Mouse (Mus musculus) liver, embryonic 16.5 days (tissue): ENCODE measurements at regions not wholly inside any gene's neighbourhood (a gene's known extent, or its start where the extent isn't known, plus 50 kb on each side); places are given as distances from the start of the nearest gene placed in this dataset.

Experiments
- ATAC-seq: fragments of 200-750 bp; cut with Nextera tagmentation; 2 replicates; pipeline ENCODE4 v1.8.0; 2017; ENCODE audit warnings: low read depth, mild to moderate bottlenecking, moderate number of reproducible peaks, moderate library complexity
- H3K27ac ChIP-seq: fragments of 300-500 bp; sonication (generic); 2 replicates; pipeline ENCODE4 v1.5.1; 2014; ENCODE audit warnings: mild to moderate bottlenecking, low read length
- H3K27me3 ChIP-seq: fragments of 300-500 bp; sonication (generic); 2 replicates; pipeline ENCODE4 v1.6.1; 2014; ENCODE audit warnings: low read depth, low read length, mixed read lengths; ENCODE audit not compliant: control insufficient read depth, insufficient read depth
- H3K36me3 ChIP-seq: fragments of 300-500 bp; sonication (generic); 2 replicates; pipeline ENCODE4 v1.6.1; 2014; ENCODE audit warnings: mild to moderate bottlenecking; ENCODE audit not compliant: control insufficient read depth, insufficient read depth
- H3K4me1 ChIP-seq: fragments of 300-500 bp; sonication (generic); 2 replicates; pipeline ENCODE4 v1.6.1; 2014; ENCODE audit warnings: low read depth, low read length, mixed read lengths; ENCODE audit not compliant: control insufficient read depth
- H3K4me2 ChIP-seq: fragments of 300-500 bp; sonication (generic); 2 replicates; pipeline ENCODE4 v1.6.1; 2014; ENCODE audit warnings: low read depth, low read length, mixed read lengths
- H3K4me3 ChIP-seq: fragments of 300-500 bp; sonication (generic); 2 replicates; pipeline ENCODE4 v1.5.1; 2014; ENCODE audit warnings: low read depth, mild to moderate bottlenecking, low read length
- H3K9ac ChIP-seq: fragments of 300-500 bp; sonication (generic); 2 replicates; pipeline ENCODE4 v1.6.1; 2014; ENCODE audit warnings: low read depth, low read length
- H3K9me3 ChIP-seq: fragments of 300-500 bp; sonication (generic); replicated peaks from 2 replicates; pipeline ENCODE4 v1.6.1; 2016; ENCODE audit warnings: low read length; ENCODE audit not compliant: control insufficient read depth
- WGBS: fragments of 180-500 bp; shearing (Covaris S2); extraction: QIAGEN DNeasy Blood & Tissue Kit; methylation state at CpG from one replicate; pipeline ENCODE4 v1.1.7; 2014; ENCODE audit not compliant: insufficient replicate concordance; 5-methylcytosine and 5-hydroxymethylcytosine counted together

- Histone ChIP-seq H3K4me1 (no peaks in the 10 kb centered on the region), H3K27ac (no peak overlapping the region), H3K4me3 (no peak overlapping the region), H3K9me3 (no peaks in the 10 kb centered on the region), H3K36me3 (no peaks in the 10 kb centered on the region), H3K27me3 (no peaks in the 10 kb centered on the region), H3K4me2 (no peak overlapping the region), H3K9ac (no peak overlapping the region)
- WGBS: 38% methylated on average over 4 of the region's 4 CpGs
- ATAC-seq: no peak
Observed at GRCm38 (mm10) chr4:81953023-81953422, 510.4 kb upstream of the Mpdz start.

- Histone ChIP-seq H3K4me2 (no peak overlapping the region), H3K4me1 (no peaks in the 10 kb centered on the region), H3K4me3 (no peak overlapping the region), H3K9me3 (no peaks in the 10 kb centered on the region), H3K36me3 (no peaks in the 10 kb centered on the region), H3K27me3 (no peaks in the 10 kb centered on the region), H3K27ac (no peak overlapping the region), H3K9ac (no peak overlapping the region)
- 50% methylated on average over 5 of the region's 5 CpGs for WGBS
- ATAC-seq: no peak
Observed at GRCm38 (mm10) chr4:81937384-81937783, 494.8 kb upstream of the Mpdz start.

GRCm38 (mm10) chr4:81930956-81931355 is 488.3 kb upstream of the Mpdz start:
- H3K27me3 ChIP-seq: no peaks in the 10 kb centered on the region

GRCm38 (mm10) chr4:81928581-81929244 is 486.1 kb upstream of the Mpdz start:
- Histone ChIP-seq H3K9ac (no peak overlapping the region), H3K4me1 (no peaks in the 10 kb centered on the region), H3K4me2 (no peak overlapping the region), H3K36me3 (no peaks in the 10 kb centered on the region), H3K4me3 (no peak overlapping the region), H3K27me3 (no peaks in the 10 kb centered on the region), H3K27ac (no peak overlapping the region), H3K9me3 (no peaks in the 10 kb centered on the region)
- ATAC-seq: no peak
- 45% methylated on average over 9 of the region's 9 CpGs for WGBS

More at GRCm38 (mm10) chr4:81930956-81931355, 488.3 kb upstream of the Mpdz start:
- no peak overlapping the region for H3K4me3 ChIP-seq
- no peak overlapping the region for H3K9ac ChIP-seq
- no peaks in the 10 kb centered on the region for H3K4me1 ChIP-seq
- no peaks in the 10 kb centered on the region for H3K9me3 ChIP-seq
- WGBS: 32% methylated on average over 1 of the region's 1 CpGs
- no peak overlapping the region for H3K27ac ChIP-seq
- H3K36me3 ChIP-seq: no peaks in the 10 kb centered on the region
- ATAC-seq: no peak
- no peak overlapping the region for H3K4me2 ChIP-seq

GRCm38 (mm10) chr4:81927176-81927714 is 484.6 kb upstream of the Mpdz start:
- Histone ChIP-seq H3K27me3 (no peaks in the 10 kb centered on the region), H3K36me3 (no peaks in the 10 kb centered on the region), H3K4me3 (no peak overlapping the region), H3K9ac (no peak overlapping the region), H3K4me2 (no peak overlapping the region), H3K4me1 (no peaks in the 10 kb centered on the region), H3K27ac (no peak overlapping the region), H3K9me3 (no peaks in the 10 kb centered on the region)
- ATAC-seq: no peak
- WGBS: 43% methylated on average over 2 of the region's 2 CpGs

- H3K27ac ChIP-seq: no peak overlapping the region
- H3K9me3 ChIP-seq: no peaks in the 10 kb centered on the region
- no peaks in the 10 kb centered on the region for H3K36me3 ChIP-seq
- no peaks in the 10 kb centered on the region for H3K4me1 ChIP-seq
- no peak overlapping the region for H3K4me3 ChIP-seq
- ATAC-seq: no peak
- H3K4me2 ChIP-seq: no peak overlapping the region
- H3K9ac ChIP-seq: no peak overlapping the region
- H3K27me3 ChIP-seq: no peaks in the 10 kb centered on the region
- WGBS: 32% methylated on average over 6 of the region's 6 CpGs
Observed at GRCm38 (mm10) chr4:81926662-81927141, 484.1 kb upstream of the Mpdz start.

- no peak for ATAC-seq
- H3K27me3 ChIP-seq: no peaks in the 10 kb centered on the region
- no peak overlapping the region for H3K27ac ChIP-seq
- no peaks in the 10 kb centered on the region for H3K36me3 ChIP-seq
- no peaks in the 10 kb centered on the region for H3K4me1 ChIP-seq
- no peak overlapping the region for H3K9ac ChIP-seq
- no peaks in the 10 kb centered on the region for H3K9me3 ChIP-seq
- 64% methylated on average over 2 of the region's 2 CpGs for WGBS
- H3K4me2 ChIP-seq: no peak overlapping the region
- no peak overlapping the region for H3K4me3 ChIP-seq
Observed at GRCm38 (mm10) chr4:81925611-81926010, 483.0 kb upstream of the Mpdz start.

- Histone ChIP-seq H3K27me3 (no peaks in the 10 kb centered on the region), H3K9ac (no peak overlapping the region), H3K9me3 (no peaks in the 10 kb centered on the region), H3K4me1 (no peaks in the 10 kb centered on the region), H3K36me3 (no peaks in the 10 kb centered on the region), H3K4me2 (no peak overlapping the region), H3K27ac (no peak overlapping the region), H3K4me3 (no peak overlapping the region)
- 75% methylated on average over 1 of the region's 1 CpGs for WGBS
- ATAC-seq: no peak
Observed at GRCm38 (mm10) chr4:81924120-81924519, 481.5 kb upstream of the Mpdz start.

- ATAC-seq: no peak
- H3K4me2 ChIP-seq: no peak overlapping the region
- WGBS: 53% methylated on average over 3 of the region's 3 CpGs
- H3K27me3 ChIP-seq: no peaks in the 10 kb centered on the region
- no peak overlapping the region for H3K9ac ChIP-seq
- no peaks in the 10 kb centered on the region for H3K36me3 ChIP-seq
- no peak overlapping the region for H3K27ac ChIP-seq
- no peaks in the 10 kb centered on the region for H3K4me1 ChIP-seq
- no peak overlapping the region for H3K4me3 ChIP-seq
- no peaks in the 10 kb centered on the region for H3K9me3 ChIP-seq
Observed at GRCm38 (mm10) chr4:81922876-81923275, 480.3 kb upstream of the Mpdz start.
